Mouse (Mus musculus) liver, embryonic 14.5 days (tissue): Measurements from ENCODE around the gene Fgfr2. TPM values are rescaled to one million over a fixed set of nuclear protein-coding genes. Genes with fewer than 3 reads are reported as not detected.
A peak's percentile ranks its signal among the peaks of the same experiment; 100 is the strongest.

Source experiments
- ATAC-seq: fragments of 200-750 bp; cut with Nextera tagmentation; 2 replicates; pipeline ENCODE4 v1.8.0; 2017; ENCODE audit warnings: moderate number of reproducible peaks, mild to moderate bottlenecking, moderate library complexity; ENCODE audit not compliant: insufficient read depth
- DNase-seq, 3 experiments: peaks; one replicate each; pipeline ENCODE4 v3.0.0-alpha.2; 2012 to 2013; ENCODE audit warnings: low read depth in 3 of 3, low spot score in 3 of 3
- H3K27ac ChIP-seq: fragments of 300-500 bp; sonication (generic); 2 replicates; pipeline ENCODE4 v1.5.1; 2014; ENCODE audit warnings: moderate library complexity, mild to moderate bottlenecking, control low read depth, inconsistent platforms
- H3K27me3 ChIP-seq: fragments of 300-500 bp; sonication (generic); 2 replicates; pipeline ENCODE4 v1.6.1; 2014; ENCODE audit warnings: mild to moderate bottlenecking, low read length, moderate library complexity; ENCODE audit not compliant: control insufficient read depth, insufficient read depth
- H3K36me3 ChIP-seq: fragments of 300-500 bp; sonication (generic); replicated peaks from 2 replicates; pipeline ENCODE4 v1.6.1; 2014; ENCODE audit warnings: low read depth; ENCODE audit not compliant: control insufficient read depth, insufficient read depth
- H3K4me1 ChIP-seq, 2 experiments: fragments of 200-500 bp in 1 of 2; fragments of 300-500 bp in 1 of 2; sonication (generic) in 1 of 2; replicated peaks; 2 replicates each; pipeline ENCODE4 v1.6.1; 2012 to 2014; ENCODE audit warnings: antibody characterized with exemption in 1 of 2, inconsistent platforms in 1 of 2, low read length in 1 of 2; ENCODE audit not compliant: control insufficient read depth in 2 of 2, insufficient read depth in 2 of 2
- H3K4me2 ChIP-seq: fragments of 300-500 bp; sonication (generic); 2 replicates; pipeline ENCODE4 v1.6.1; 2014; ENCODE audit warnings: low read depth, mild to moderate bottlenecking, control low read depth, moderate library complexity
- H3K4me3 ChIP-seq, 2 experiments: fragments of 200-500 bp in 1 of 2; fragments of 300-500 bp in 1 of 2; sonication (generic) in 1 of 2; 2 replicates each; pipeline ENCODE4 v1.5.1; 2012 to 2014; ENCODE audit warnings: low read depth in 2 of 2, low read length in 2 of 2, mild to moderate bottlenecking in 2 of 2, control low read depth in 1 of 2, inconsistent platforms in 1 of 2, moderate library complexity in 1 of 2; ENCODE audit not compliant: insufficient read depth in 1 of 2
- H3K9ac ChIP-seq: fragments of 300-500 bp; sonication (generic); replicated peaks from 2 replicates; pipeline ENCODE4 v1.6.1; 2014; ENCODE audit warnings: mild to moderate bottlenecking, control low read depth, moderate library complexity
- H3K9me3 ChIP-seq: fragments of 300-500 bp; sonication (generic); 2 replicates; pipeline ENCODE4 v1.6.1; 2016; ENCODE audit warnings: low read length, mixed read lengths; ENCODE audit not compliant: control insufficient read depth
- CTCF ChIP-seq: IDR thresholded peaks from 2 replicates; pipeline ENCODE4 v1.5.1; 2016; ENCODE audit warnings: antibody characterized with exemption, low read depth, control low read depth
- EP300 ChIP-seq: IDR thresholded peaks from 2 replicates; pipeline ENCODE4 v1.6.1; 2016; ENCODE audit warnings: antibody characterized with exemption, low read depth
- WGBS: fragments of 180-500 bp; shearing (Covaris S2); extraction: QIAGEN DNeasy Blood & Tissue Kit; methylation state at CpG from one replicate; pipeline ENCODE4 v1.1.7; 2014; ENCODE audit not compliant: insufficient replicate concordance; 5-methylcytosine and 5-hydroxymethylcytosine counted together
- polyA plus RNA-seq, 2 experiments: library from polyadenylated mRNA; depleted of rRNA in 1 of 2; stranded (reverse) in 1 of 2; unstranded in 1 of 2; fragments of >200 nt; fragmentation: Nextera tagmentation in 1 of 2; extraction: Ambion mirVana in 1 of 2; gene quantifications; 2 replicates each; pipeline versions ENCODE4 v1.2.1 to v1.2.3; 2012 to 2014

Gene Fgfr2
- polyA plus RNA-seq, 2 experiments = 7.9 to 8.8 TPM

GRCm38 (mm10) chr7:133154846-133155245, 31.7 kb upstream of the Fgfr2 start:
- Histone ChIP-seq H3K27ac (no peak overlapping the region), H3K4me3 (no peak overlapping the region), H3K4me1 (no peaks in the 10 kb centered on the region), H3K36me3 (no peaks in the 10 kb centered on the region), H3K9me3 (no peaks in the 10 kb centered on the region), H3K27me3 (no peaks in the 10 kb centered on the region), H3K9ac (no peak overlapping the region), H3K4me2 (no peak overlapping the region)
- TF ChIP-seq EP300 (no peak), CTCF (no peak)
- DNase-seq (no peak), ATAC-seq (no peak)
- WGBS = 58% methylated on average over 6 of the region's 6 CpGs

GRCm38 (mm10) chr7:133139689-133140336, 16.7 kb upstream of the Fgfr2 start:
- DNase-seq (no peak), ATAC-seq (no peak)
- Histone ChIP-seq H3K4me1 (no peaks in the 10 kb centered on the region), H3K9ac (no peak overlapping the region), H3K27me3 (no peaks in the 10 kb centered on the region), H3K4me3 (no peak overlapping the region), H3K27ac (no peak overlapping the region), H3K9me3 (no peaks in the 10 kb centered on the region), H3K36me3 (no peaks in the 10 kb centered on the region), H3K4me2 (no peak overlapping the region)
- 70% methylated on average over 8 of the region's 8 CpGs for WGBS
- no peak for TF ChIP-seq EP300
- TF ChIP-seq CTCF = no peak

- H3K9me3 ChIP-seq = no peaks in the 10 kb centered on the region
- no peak overlapping the region for H3K4me2 ChIP-seq
- no peaks in the 10 kb centered on the region for H3K36me3 ChIP-seq
- no peaks in the 10 kb centered on the region for H3K4me1 ChIP-seq
- no peak for TF ChIP-seq EP300
- peak; percentile 67 for TF ChIP-seq CTCF
- DNase-seq (no peak), ATAC-seq (no peak)
- 61% methylated on average over 5 of the region's 5 CpGs for WGBS
- no peak overlapping the region for H3K27ac ChIP-seq
- no peak overlapping the region for H3K4me3 ChIP-seq
- no peak overlapping the region for H3K9ac ChIP-seq
- H3K27me3 ChIP-seq = no peaks in the 10 kb centered on the region
Observed at GRCm38 (mm10) chr7:133133552-133133951, 10.4 kb upstream of the Fgfr2 start.

- DNase-seq (no peak), ATAC-seq (no peak)
- TF ChIP-seq CTCF (no peak), EP300 (no peak)
- no peaks in the 10 kb centered on the region for H3K9me3 ChIP-seq
- H3K9ac ChIP-seq = no peak overlapping the region
- 83% methylated on average over 5 of the region's 5 CpGs for WGBS
- no peaks in the 10 kb centered on the region for H3K27me3 ChIP-seq
- H3K4me1 ChIP-seq = no peaks in the 10 kb centered on the region
- H3K4me3 ChIP-seq = no peak overlapping the region
- no peaks in the 10 kb centered on the region for H3K36me3 ChIP-seq
- H3K4me2 ChIP-seq = no peak overlapping the region
- no peak overlapping the region for H3K27ac ChIP-seq
Observed at GRCm38 (mm10) chr7:133132702-133133101, 9.6 kb upstream of the Fgfr2 start.

DNA sequence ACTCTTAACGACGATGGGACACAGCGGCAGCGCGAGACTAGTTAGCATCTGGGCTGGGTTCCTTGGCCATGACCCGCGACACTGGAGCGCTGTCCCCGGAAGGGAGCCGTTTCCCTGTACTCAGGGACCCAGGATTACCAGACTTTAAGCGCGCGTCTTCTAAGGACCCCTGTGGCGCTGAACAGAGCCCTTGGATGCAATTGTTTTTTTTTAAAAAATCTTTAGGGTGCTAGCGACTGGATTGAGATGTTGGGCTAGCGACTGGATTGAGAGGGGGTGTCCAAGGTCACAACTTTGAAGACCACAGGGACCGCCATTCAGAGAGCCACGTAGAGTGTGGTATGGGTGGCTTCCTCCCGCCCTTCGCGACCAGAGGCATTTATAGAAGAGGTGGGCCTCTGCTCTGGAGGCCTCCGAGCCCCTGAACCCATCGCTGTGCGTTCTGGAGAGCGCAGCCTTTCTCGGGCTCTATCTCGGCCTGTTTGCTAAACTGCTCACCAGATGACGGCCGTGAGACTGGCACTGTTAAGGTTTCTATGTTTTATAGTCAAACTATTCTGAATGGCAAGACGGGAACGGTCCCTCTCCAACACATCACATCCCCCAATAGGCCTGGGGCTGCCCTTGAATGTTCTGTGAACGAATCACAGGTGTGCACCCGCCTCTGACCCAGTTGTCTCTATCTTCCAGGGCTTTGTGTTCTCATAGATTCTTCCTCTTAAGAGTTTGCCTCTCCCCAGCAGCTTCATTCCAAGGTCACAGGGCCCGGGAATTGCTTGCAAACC, 1.7 kb upstream of the Fgfr2 start:
- 9% methylated on average over 34 of the region's 34 CpGs for WGBS
- Histone ChIP-seq H3K9ac (peak overlapping the region; percentile 34), H3K4me1 (peaks cover 0 to 4% of the 10 kb centered on the region in 2 experiments; a peak in 1 of 4 replicates), H3K9me3 (no peaks in the 10 kb centered on the region), H3K36me3 (no peaks in the 10 kb centered on the region), H3K4me2 (peak overlapping the region; percentile 71), H3K27me3 (peaks cover 28% of the 10 kb centered on the region), H3K4me3 (peak overlapping the region; percentile 55 to 57), H3K27ac (no peak overlapping the region)
- TF ChIP-seq EP300 = no peak
- no peak for TF ChIP-seq CTCF
- DNase-seq (no peak), ATAC-seq (no peak)
